Mouse (Mus musculus) liver, embryonic 16.5 days (tissue): ENCODE results near the gene Cx3cr1. TPM values are rescaled to one million over a fixed set of nuclear protein-coding genes. Genes with fewer than 3 reads are reported as not detected.

Experiments
- ATAC-seq: fragments of 200-750 bp; cut with Nextera tagmentation; 2 replicates; pipeline ENCODE4 v1.8.0; 2017; ENCODE audit warnings: low read depth, mild to moderate bottlenecking, moderate number of reproducible peaks, moderate library complexity
- H3K27ac ChIP-seq: fragments of 300-500 bp; sonication (generic); 2 replicates; pipeline ENCODE4 v1.5.1; 2014; ENCODE audit warnings: mild to moderate bottlenecking, low read length
- H3K27me3 ChIP-seq: fragments of 300-500 bp; sonication (generic); 2 replicates; pipeline ENCODE4 v1.6.1; 2014; ENCODE audit warnings: low read depth, low read length, mixed read lengths; ENCODE audit not compliant: control insufficient read depth, insufficient read depth
- H3K36me3 ChIP-seq: fragments of 300-500 bp; sonication (generic); 2 replicates; pipeline ENCODE4 v1.6.1; 2014; ENCODE audit warnings: mild to moderate bottlenecking; ENCODE audit not compliant: control insufficient read depth, insufficient read depth
- H3K4me1 ChIP-seq: fragments of 300-500 bp; sonication (generic); 2 replicates; pipeline ENCODE4 v1.6.1; 2014; ENCODE audit warnings: low read depth, low read length, mixed read lengths; ENCODE audit not compliant: control insufficient read depth
- H3K4me2 ChIP-seq: fragments of 300-500 bp; sonication (generic); 2 replicates; pipeline ENCODE4 v1.6.1; 2014; ENCODE audit warnings: low read depth, low read length, mixed read lengths
- H3K4me3 ChIP-seq: fragments of 300-500 bp; sonication (generic); 2 replicates; pipeline ENCODE4 v1.5.1; 2014; ENCODE audit warnings: low read depth, mild to moderate bottlenecking, low read length
- H3K9ac ChIP-seq: fragments of 300-500 bp; sonication (generic); 2 replicates; pipeline ENCODE4 v1.6.1; 2014; ENCODE audit warnings: low read depth, low read length
- H3K9me3 ChIP-seq: fragments of 300-500 bp; sonication (generic); replicated peaks from 2 replicates; pipeline ENCODE4 v1.6.1; 2016; ENCODE audit warnings: low read length; ENCODE audit not compliant: control insufficient read depth
- WGBS: fragments of 180-500 bp; shearing (Covaris S2); extraction: QIAGEN DNeasy Blood & Tissue Kit; methylation state at CpG from one replicate; pipeline ENCODE4 v1.1.7; 2014; ENCODE audit not compliant: insufficient replicate concordance; 5-methylcytosine and 5-hydroxymethylcytosine counted together
- polyA plus RNA-seq: library from polyadenylated mRNA; unstranded; fragments of >200 nt; fragmentation: Nextera tagmentation; extraction: Ambion mirVana; gene quantifications from 2 replicates; pipeline ENCODE4 v1.2.1, GENCODE M21; 2015

Cx3cr1 gene
- polyA plus RNA-seq = 3.1 and 3.2 TPM in 2 replicates

- Histone ChIP-seq H3K4me2 (no peak within 1 kb of the TSS), H3K4me1 (no peaks in the 10 kb centered on the region; the same call in 1 of the 2 replicates), H3K27ac (no peak within 1 kb of the TSS; the same call in 1 of the 2 replicates), H3K27me3 (no peaks in the 10 kb centered on the region), H3K9ac (no peak within 1 kb of the TSS), H3K36me3 (no peaks in the 10 kb centered on the region), H3K4me3 (no peak within 1 kb of the TSS), H3K9me3 (no peaks in the 10 kb centered on the region)
- WGBS = 59% methylated on average over 11 of the region's 11 CpGs
- no peak for ATAC-seq
These were observed at the start of gene Cx3cr1 for GRCm38 (mm10) chr9:120069779-120070178. TSS of gene Cx3cr1 (minus strand) at chr9:120069879.

- Histone ChIP-seq H3K36me3 (peaks cover 63% of the 10 kb centered on the region), H3K9ac (peak overlapping the region; percentile 84; the same call in 1 of the 2 replicates), H3K27ac (peak overlapping the region; percentile 99), H3K4me2 (peak overlapping the region; percentile 76), H3K27me3 (no peaks in the 10 kb centered on the region), H3K4me3 (peak overlapping the region; percentile 62), H3K4me1 (peaks cover 50% of the 10 kb centered on the region), H3K9me3 (no peaks in the 10 kb centered on the region)
- ATAC-seq = no peak
- 72% methylated on average over 4 of the region's 4 CpGs for WGBS
These were observed 48.5 kb upstream of the Cx3cr1 start for GRCm38 (mm10) chr9:120118212-120118611.

- WGBS = 17% methylated on average over 8 of the region's 8 CpGs
- Histone ChIP-seq H3K36me3 (peaks cover 44% of the 10 kb centered on the region), H3K9me3 (no peaks in the 10 kb centered on the region), H3K27me3 (no peaks in the 10 kb centered on the region), H3K4me3 (peak overlapping the region; percentile 62), H3K4me1 (peaks cover 65% of the 10 kb centered on the region), H3K27ac (peak overlapping the region; percentile 99), H3K4me2 (peak overlapping the region; percentile 76), H3K9ac (peak overlapping the region; percentile 84)
- ATAC-seq = peak; percentile 73
These were observed 46.5 kb upstream of the Cx3cr1 start for GRCm38 (mm10) chr9:120116184-120116624.

- Histone ChIP-seq H3K36me3 (peaks cover 38% of the 10 kb centered on the region), H3K27me3 (no peaks in the 10 kb centered on the region), H3K4me2 (peak overlapping the region; percentile 76), H3K9me3 (no peaks in the 10 kb centered on the region), H3K4me1 (peaks cover 65% of the 10 kb centered on the region), H3K27ac (peak overlapping the region; percentile 99), H3K4me3 (peak overlapping the region; percentile 62), H3K9ac (peak overlapping the region; percentile 84)
- 17% methylated on average over 5 of the region's 5 CpGs for WGBS
- peak; percentile 84 for ATAC-seq
These were observed 45.9 kb upstream of the Cx3cr1 start for GRCm38 (mm10) chr9:120115580-120115979.

GRCm38 (mm10) chr9:120114789-120115151, 45.1 kb upstream of the Cx3cr1 start:
- Histone ChIP-seq H3K4me3 (peak overlapping the region; percentile 62), H3K9me3 (no peaks in the 10 kb centered on the region), H3K27me3 (no peaks in the 10 kb centered on the region), H3K9ac (peak overlapping the region; percentile 84), H3K27ac (peak overlapping the region; percentile 99), H3K36me3 (peaks cover 30% of the 10 kb centered on the region), H3K4me2 (peak overlapping the region; percentile 76), H3K4me1 (peaks cover 65% of the 10 kb centered on the region)
- WGBS = 26% methylated on average over 2 of the region's 2 CpGs
- peak; percentile 37 for ATAC-seq

- Histone ChIP-seq H3K4me1 (peaks cover 61% of the 10 kb centered on the region), H3K27ac (peak overlapping the region; percentile 99), H3K4me2 (peak overlapping the region; percentile 76), H3K4me3 (peak overlapping the region; percentile 62), H3K9ac (peak overlapping the region; percentile 84), H3K36me3 (peaks cover 24% of the 10 kb centered on the region), H3K9me3 (no peaks in the 10 kb centered on the region), H3K27me3 (no peaks in the 10 kb centered on the region)
- no peak for ATAC-seq
- 65% methylated on average over 17 of the region's 17 CpGs for WGBS
These were observed 44.5 kb upstream of the Cx3cr1 start for GRCm38 (mm10) chr9:120114051-120114788.

- Histone ChIP-seq H3K36me3 (peaks cover 20% of the 10 kb centered on the region), H3K4me3 (peak overlapping the region; percentile 14; the same call in 1 of the 2 replicates), H3K4me2 (peak overlapping the region; percentile 76), H3K27ac (peak overlapping the region; percentile 99), H3K9ac (peak overlapping the region; percentile 60), H3K9me3 (no peaks in the 10 kb centered on the region), H3K27me3 (no peaks in the 10 kb centered on the region), H3K4me1 (peaks cover 57% of the 10 kb centered on the region)
- 61% methylated on average over 6 of the region's 7 CpGs for WGBS
- no peak for ATAC-seq
These were observed 43.8 kb upstream of the Cx3cr1 start for GRCm38 (mm10) chr9:120113456-120113855.

- Histone ChIP-seq H3K27ac (peak overlapping the region; percentile 99), H3K36me3 (peaks cover 10% of the 10 kb centered on the region), H3K4me3 (peak overlapping the region; percentile 14), H3K4me2 (peak overlapping the region; percentile 76), H3K9me3 (no peaks in the 10 kb centered on the region), H3K9ac (peak overlapping the region; percentile 60), H3K27me3 (no peaks in the 10 kb centered on the region), H3K4me1 (peaks cover 47% of the 10 kb centered on the region)
- ATAC-seq = peak; percentile 9
- 35% methylated on average over 6 of the region's 6 CpGs for WGBS
These were observed 42.8 kb upstream of the Cx3cr1 start for GRCm38 (mm10) chr9:120112472-120112871.
